Mouse (Mus musculus) mouse trophoblast stem cell (cell line): ENCODE results near the gene Gm16430.
"Not testable (repeated sequence)": the region's sequence is repeated elsewhere in the genome, so short reads cannot be mapped to it uniquely, and the experiment has no call there.

Experiments
- in situ Hi-C, 2 experiments: fragments of 300-500 bp; cut with MseI, MboI; formaldehyde crosslinking; loops; 2 replicates in 1 of 2; 3 replicates in 1 of 2; pipeline ENCODE4 v1.15.1; 2025

The Gm16430 gene

GRCm38 (mm10) chrX:54621911-54622310, at the start of gene Gm16430:
Gene Gm16430 (plus strand): TSS chrX:54622211.
- in situ Hi-C loops = not testable (repeated sequence)
